Mouse (Mus musculus) heart, adult 2 months (tissue): ENCODE measurements around the gene Mapk13.

Source experiments
- CTCF ChIP-seq: fragments of 200-600 bp; IDR thresholded peaks from 2 replicates; pipeline ENCODE4 v1.8.1; 2022; ENCODE audit warnings: antibody characterized with exemption, mild to moderate bottlenecking, moderate library complexity
- EP300 ChIP-seq: fragments of 200-500 bp; IDR thresholded peaks from 2 replicates; pipeline ENCODE4 v1.6.1; 2011; ENCODE audit warnings: low read depth, low read length, control low read depth; ENCODE audit not compliant: insufficient read depth
- POLR2A ChIP-seq: fragments of 200-500 bp; IDR thresholded peaks from 2 replicates; pipeline ENCODE4 v1.6.1; 2011; ENCODE audit warnings: mild to moderate bottlenecking, low read depth, low read length, control low read depth; ENCODE audit not compliant: insufficient read depth

- TF ChIP-seq EP300 (no peak), CTCF (no peak), POLR2A (no peak)
Observed at GRCm38 (mm10) chr17:28797031-28797430, 27.9 kb downstream of the Mapk13 start.
